Mouse (Mus musculus) limb, embryonic 11.5 days (tissue): ENCODE measurements around the gene Abcc4. TPM values are rescaled to one million over a fixed set of nuclear protein-coding genes. Genes with fewer than 3 reads are reported as not detected.
"Not testable (repeated sequence)": the region's sequence is repeated elsewhere in the genome, so short reads cannot be mapped to it uniquely, and the experiment has no call there.

Experiments
- ATAC-seq: fragments of 200-750 bp; cut with Nextera tagmentation; 2 replicates; pipeline ENCODE4 v1.8.0; 2017; ENCODE audit warnings: low read depth; ENCODE audit not compliant: insufficient number of reproducible peaks, low FRiP score, low TSS enrichment
- DNase-seq: peaks from one replicate; pipeline ENCODE4 v3.0.0-alpha.2; 2015; ENCODE audit warnings: low spot score
- H3K27ac ChIP-seq: fragments of 300-500 bp; sonication (generic); replicated peaks from 2 replicates; pipeline ENCODE4 v1.5.1; 2014; ENCODE audit warnings: low read depth, mild to moderate bottlenecking, low read length
- H3K27me3 ChIP-seq: fragments of 300-500 bp; sonication (generic); 2 replicates; pipeline ENCODE4 v1.6.1; 2014; ENCODE audit warnings: mild to moderate bottlenecking, low read length, mixed read lengths; ENCODE audit not compliant: control insufficient read depth, insufficient read depth
- H3K36me3 ChIP-seq: fragments of 300-500 bp; sonication (generic); 2 replicates; pipeline ENCODE4 v1.6.1; 2014; ENCODE audit warnings: mild to moderate bottlenecking, low read length, moderate library complexity, mixed read lengths; ENCODE audit not compliant: control insufficient read depth, insufficient read depth
- H3K4me1 ChIP-seq: fragments of 300-500 bp; sonication (generic); 2 replicates; pipeline ENCODE4 v1.6.1; 2014; ENCODE audit warnings: low read length, mixed read lengths; ENCODE audit not compliant: control insufficient read depth, insufficient read depth
- H3K4me2 ChIP-seq: fragments of 300-500 bp; sonication (generic); 2 replicates; pipeline ENCODE4 v1.6.1; 2014; ENCODE audit warnings: low read depth, mild to moderate bottlenecking, moderate library complexity; ENCODE audit not compliant: severe bottlenecking
- H3K4me3 ChIP-seq: fragments of 300-500 bp; sonication (generic); 2 replicates; pipeline ENCODE4 v1.5.1; 2014; ENCODE audit warnings: low read depth, low read length
- H3K9ac ChIP-seq: fragments of 300-500 bp; sonication (generic); 2 replicates; pipeline ENCODE4 v1.6.1; 2014; ENCODE audit warnings: mild to moderate bottlenecking, low read length
- H3K9me3 ChIP-seq: fragments of 300-500 bp; sonication (generic); 2 replicates; pipeline ENCODE4 v1.6.1; 2016; ENCODE audit warnings: low read length; ENCODE audit not compliant: control insufficient read depth
- WGBS: fragments of 180-500 bp; shearing (Covaris S2); extraction: QIAGEN DNeasy Blood & Tissue Kit; methylation state at CpG from one replicate; pipeline ENCODE4 v1.1.7; 2014; 5-methylcytosine and 5-hydroxymethylcytosine counted together
- polyA plus RNA-seq: library from polyadenylated mRNA; unstranded; fragments of >200 nt; fragmentation: Nextera tagmentation; extraction: Ambion mirVana; gene quantifications from 2 replicates; pipeline ENCODE4 v1.2.1, GENCODE M21; 2014

Gene Abcc4
- polyA plus RNA-seq, 1 experiment from 2014 or later = 2.9 TPM

- Histone ChIP-seq H3K4me3 (no peak overlapping the region), H3K4me2 (no peak overlapping the region), H3K4me1 (no peaks in the 10 kb centered on the region), H3K27me3 (no peaks in the 10 kb centered on the region), H3K36me3 (no peaks in the 10 kb centered on the region), H3K9me3 (no peaks in the 10 kb centered on the region), H3K27ac (no peak overlapping the region), H3K9ac (no peak overlapping the region)
- ATAC-seq (no peak), DNase-seq (no peak)
- 86% methylated on average over 20 of the region's 20 CpGs for WGBS
Observed at GRCm38 (mm10) chr14:118651704-118652439, 54.1 kb downstream of the Abcc4 start.

DNA sequence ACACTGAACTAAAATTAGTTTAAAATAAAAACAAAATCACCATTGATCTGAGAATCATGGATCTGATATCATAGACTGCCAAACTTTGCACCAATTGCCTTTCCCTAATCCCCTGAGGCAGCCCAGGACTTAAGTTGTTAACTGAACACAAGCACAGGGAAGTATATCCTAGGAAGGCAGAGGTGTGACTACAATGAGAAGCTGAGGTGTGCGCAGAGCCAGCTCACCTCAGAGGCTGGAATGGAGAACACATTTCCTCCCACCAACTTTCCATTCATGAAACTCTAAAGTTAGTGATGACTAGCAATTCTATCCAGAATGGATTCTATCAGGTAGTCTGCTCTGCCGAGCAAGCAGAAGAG, 56.1 kb downstream of the Abcc4 start:
- WGBS = 98% methylated on average over 2 of the region's 2 CpGs
- Histone ChIP-seq H3K27ac (no peak overlapping the region), H3K27me3 (no peaks in the 10 kb centered on the region), H3K9ac (no peak overlapping the region), H3K36me3 (no peaks in the 10 kb centered on the region), H3K9me3 (no peaks in the 10 kb centered on the region), H3K4me1 (no peaks in the 10 kb centered on the region), H3K4me2 (no peak overlapping the region), H3K4me3 (no peak overlapping the region)
- DNase-seq (no peak), ATAC-seq (no peak)

DNA sequence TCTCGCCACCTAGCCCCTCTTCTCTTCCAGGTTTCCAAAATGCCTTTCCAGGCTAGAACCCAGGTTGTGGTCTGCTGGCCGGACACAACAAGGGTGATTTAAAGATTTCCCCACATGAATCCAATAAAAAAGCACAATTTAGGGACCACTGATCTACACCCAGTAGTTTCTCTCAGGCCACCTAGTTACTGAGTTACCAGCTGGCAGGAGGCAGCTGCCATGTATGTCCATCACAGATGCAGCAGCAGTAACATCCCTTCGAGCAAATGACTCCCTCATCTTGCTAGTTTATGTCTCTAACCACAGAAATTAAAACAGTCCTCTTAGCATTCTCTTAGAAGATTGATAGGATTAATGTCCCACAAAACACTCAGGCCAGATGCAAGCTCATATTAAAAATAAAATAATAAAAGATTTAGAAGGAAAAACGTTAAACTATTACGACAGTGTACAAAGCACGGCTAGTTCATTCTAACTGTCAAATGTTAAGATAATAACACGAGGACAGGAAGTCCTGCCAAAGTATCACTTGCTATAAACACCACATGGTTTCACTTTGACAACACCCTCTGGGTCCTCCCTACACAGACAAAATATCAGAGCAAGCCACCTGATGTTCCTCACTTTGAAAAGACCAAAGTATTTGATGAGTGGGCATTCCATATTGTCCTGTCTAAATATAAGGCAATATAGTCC, 56.7 kb downstream of the Abcc4 start:
- 73% methylated on average over 7 of the region's 7 CpGs for WGBS
- DNase-seq = no peak
- no peak for ATAC-seq

GRCm38 (mm10) chr14:118642940-118643591, 63.0 kb downstream of the Abcc4 start:
- H3K4me2 ChIP-seq, H3K4me3 ChIP-seq, H3K27me3 ChIP-seq, H3K4me1 ChIP-seq, H3K36me3 ChIP-seq, DNase-seq, H3K27ac ChIP-seq, ATAC-seq, H3K9me3 ChIP-seq, H3K9ac ChIP-seq: not testable (repeated sequence)
- 81% methylated on average over 13 of the region's 13 CpGs for WGBS

More for the DNA sequence above, 56.7 kb downstream of the Abcc4 start:
- Histone ChIP-seq H3K9me3 (no peaks in the 10 kb centered on the region), H3K27me3 (no peaks in the 10 kb centered on the region), H3K9ac (no peak overlapping the region), H3K4me2 (no peak overlapping the region), H3K27ac (no peak overlapping the region), H3K4me3 (no peak overlapping the region), H3K36me3 (no peaks in the 10 kb centered on the region), H3K4me1 (no peaks in the 10 kb centered on the region)

DNA sequence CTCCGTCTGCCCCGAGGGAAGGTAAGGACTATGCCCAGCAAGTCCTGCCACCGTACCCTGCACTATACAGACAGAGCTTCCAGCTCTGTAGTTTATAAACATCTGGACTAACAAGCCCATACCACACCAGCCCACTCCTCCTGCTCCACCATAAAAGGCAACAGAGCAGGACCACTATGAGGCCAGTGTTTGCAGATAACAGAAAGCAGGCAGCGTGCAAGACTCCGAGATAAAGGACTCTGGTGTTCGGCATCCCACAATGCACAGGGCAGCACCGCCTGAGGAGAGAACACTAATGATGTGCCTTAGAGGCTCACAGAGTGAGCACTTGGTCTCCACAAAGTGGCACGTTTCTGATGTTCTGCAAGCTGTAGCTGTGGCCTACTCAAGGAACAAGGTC, 63.9 kb downstream of the Abcc4 start:
- Histone ChIP-seq H3K36me3 (no peaks in the 10 kb centered on the region), H3K4me1 (no peaks in the 10 kb centered on the region), H3K4me3 (no peak overlapping the region), H3K27ac (no peak overlapping the region), H3K9ac (no peak overlapping the region), H3K27me3 (no peaks in the 10 kb centered on the region), H3K4me2 (no peak overlapping the region), H3K9me3 (0 out of 2 replicates have a peak, but pooled peaks cover 2% of the 10 kb centered on the region)
- DNase-seq (no peak), ATAC-seq (no peak)
- 79% methylated on average over 8 of the region's 8 CpGs for WGBS

DNA sequence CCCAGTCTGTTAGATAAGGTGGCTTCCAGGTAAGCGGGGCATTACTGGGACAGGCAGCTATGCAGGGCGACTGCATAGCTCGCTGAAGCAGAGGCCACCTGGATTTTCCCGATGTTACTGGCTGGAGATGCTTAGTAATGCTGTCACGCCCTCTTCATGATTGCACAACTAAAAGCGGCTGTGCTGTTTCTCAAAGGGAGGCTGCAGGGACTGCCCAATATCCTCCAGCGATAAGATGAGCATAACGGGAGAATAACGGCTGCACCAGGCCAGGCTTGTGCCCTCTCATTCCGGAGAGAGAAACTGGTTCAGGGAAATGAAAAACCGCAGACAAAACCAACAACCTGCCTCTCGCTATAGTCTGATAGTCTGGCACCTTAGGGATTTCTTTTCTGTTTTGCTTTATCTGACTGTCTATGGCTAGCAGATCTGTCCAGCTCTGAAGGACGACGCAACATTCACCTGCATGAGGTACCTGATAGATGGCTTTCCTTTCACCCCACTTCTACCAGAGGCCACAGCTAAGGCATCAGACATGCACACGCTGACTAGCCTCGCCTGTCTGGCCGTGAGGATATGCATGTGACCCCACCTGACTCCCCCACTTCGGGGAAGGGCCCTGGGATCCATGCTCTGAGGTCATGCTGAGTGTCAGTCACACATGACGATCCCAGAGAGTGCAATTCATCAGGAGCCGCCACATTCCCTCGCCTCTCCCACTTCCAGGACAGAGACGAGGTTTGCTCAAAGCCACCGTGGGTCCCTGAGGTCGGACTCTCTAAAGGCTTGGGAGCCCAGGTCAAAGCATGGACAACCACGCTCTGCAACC, 67.4 kb downstream of the Abcc4 start:
- H3K4me2 ChIP-seq = no peak overlapping the region
- 0 out of 2 replicates have a peak, but pooled peaks cover 2% of the 10 kb centered on the region for H3K9me3 ChIP-seq
- H3K9ac ChIP-seq = no peak overlapping the region
- 84% methylated on average over 25 of the region's 25 CpGs for WGBS
- no peaks in the 10 kb centered on the region for H3K36me3 ChIP-seq
- no peak overlapping the region for H3K4me3 ChIP-seq
- no peak for DNase-seq
- H3K4me1 ChIP-seq = peaks cover 5% of the 10 kb centered on the region; the same call in 1 of the 2 replicates
- no peak for ATAC-seq
- H3K27me3 ChIP-seq = no peaks in the 10 kb centered on the region
- no peak overlapping the region for H3K27ac ChIP-seq

- no peaks in the 10 kb centered on the region for H3K27me3 ChIP-seq
- no peak overlapping the region for H3K4me3 ChIP-seq
- H3K4me1 ChIP-seq = peaks cover 5% of the 10 kb centered on the region; the same call in 1 of the 2 replicates
- 63% methylated on average over 15 of the region's 15 CpGs for WGBS
- H3K9ac ChIP-seq = no peak overlapping the region
- no peak overlapping the region for H3K27ac ChIP-seq
- no peak for ATAC-seq
- no peaks in the 10 kb centered on the region for H3K36me3 ChIP-seq
- no peaks in the 10 kb centered on the region for H3K9me3 ChIP-seq
- no peak for DNase-seq
- H3K4me2 ChIP-seq = no peak overlapping the region
Observed at GRCm38 (mm10) chr14:118635493-118636183, 70.4 kb downstream of the Abcc4 start.
